Mouse (Mus musculus) forelimb bud, embryonic 11.5 days (tissue): Measurements from ENCODE around the gene Wnt4.

Experiments
- DNase-seq: peaks from one replicate; pipeline ENCODE4 v3.0.0-alpha.2; 2012; ENCODE audit warnings: low read depth, low spot score

Wnt4 gene

DNA sequence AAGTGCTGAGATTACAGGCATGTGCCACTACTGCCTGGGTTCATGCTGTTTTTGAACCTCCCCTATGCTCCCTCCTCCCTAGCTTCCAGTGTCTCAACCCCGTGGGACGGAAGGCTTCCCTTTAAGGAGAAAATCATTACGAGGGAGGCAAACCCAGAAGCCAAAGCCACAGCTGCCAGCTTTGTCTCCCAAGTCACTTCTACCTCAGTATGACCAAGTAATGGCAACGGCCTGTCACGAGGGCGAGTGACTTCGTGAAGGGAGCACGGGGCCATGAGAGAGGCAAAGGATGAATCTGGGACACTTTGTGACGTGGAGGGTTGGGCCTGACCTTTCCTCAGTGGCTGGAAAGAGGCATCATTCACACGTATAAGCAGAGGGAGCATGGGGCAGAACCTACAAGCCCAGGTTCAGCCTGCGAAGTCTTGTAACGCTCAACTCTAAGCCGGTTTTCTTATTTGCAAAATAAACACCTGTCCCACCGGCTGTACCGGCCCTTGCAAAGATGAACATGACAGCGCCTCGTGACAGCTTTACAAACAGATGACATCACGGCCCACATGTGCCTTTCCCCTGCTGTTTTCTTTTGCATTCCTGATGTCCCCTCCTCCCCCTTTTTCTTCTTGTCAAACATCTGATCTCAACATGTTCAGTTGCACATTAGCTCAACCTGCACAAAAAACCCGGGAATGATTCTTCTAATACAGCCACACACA, 29.9 kb downstream of the Wnt4 start:
- DNase-seq, result no peak

DNA sequence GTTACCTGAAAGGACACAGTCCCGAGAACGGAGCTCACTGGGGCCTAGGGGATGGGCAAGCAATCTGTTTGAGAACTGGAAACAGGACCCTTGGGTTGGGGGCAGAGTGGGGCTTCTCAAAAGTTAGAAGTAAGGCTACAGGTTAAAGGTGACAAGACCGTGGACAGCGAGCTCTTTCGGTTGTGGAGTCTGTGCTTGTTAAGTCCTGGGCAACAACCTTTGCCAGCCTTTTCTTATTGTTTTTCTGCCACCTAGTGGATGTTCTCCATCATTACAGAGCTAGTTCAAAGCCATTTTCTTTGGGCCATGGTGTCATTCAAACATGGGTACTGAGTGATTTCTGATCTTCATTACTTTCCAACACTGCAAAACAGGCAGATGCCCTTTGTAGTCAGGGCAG, 31.1 kb downstream of the Wnt4 start:
- DNase-seq, result peak; percentile 43

DNA sequence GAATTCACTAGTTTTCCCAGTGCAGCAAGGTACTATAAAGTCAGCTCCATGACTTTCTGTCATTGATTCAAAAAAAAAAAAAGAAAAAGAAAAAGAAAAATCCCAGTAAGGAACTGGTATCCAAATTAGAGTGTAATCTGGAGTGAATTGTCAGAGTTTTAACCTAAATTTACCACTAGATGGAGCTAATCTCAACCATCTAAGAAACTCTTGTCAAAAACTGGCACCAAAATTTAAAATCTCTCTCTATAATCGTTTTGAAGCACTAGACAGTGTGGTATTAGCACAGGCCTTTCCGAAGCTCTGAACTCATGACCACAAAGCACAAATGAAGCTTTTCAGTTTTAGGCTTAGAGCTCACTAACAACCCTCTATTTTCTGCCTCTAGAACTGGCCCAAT, 36.2 kb downstream of the Wnt4 start:
- no peak for DNase-seq

DNA sequence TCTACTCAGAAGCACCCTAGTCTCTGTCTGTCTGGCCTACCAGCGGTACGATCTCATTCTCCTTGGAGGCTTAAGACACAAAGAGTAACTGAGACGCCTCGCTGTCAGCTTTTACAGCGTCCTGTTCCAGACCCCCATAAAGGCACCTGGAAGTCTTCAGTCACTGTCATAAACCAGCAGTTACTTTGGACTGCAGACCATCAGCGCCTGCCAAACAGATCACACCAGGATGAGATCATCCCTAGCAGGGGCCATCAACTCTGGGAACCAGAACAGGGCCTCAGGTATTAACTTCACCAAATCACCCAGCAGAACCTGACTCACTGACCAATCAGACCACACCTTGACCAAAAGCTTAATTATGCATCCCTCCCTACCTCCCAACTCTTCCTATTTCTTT, 37.3 kb downstream of the Wnt4 start:
- DNase-seq, result no peak

DNA sequence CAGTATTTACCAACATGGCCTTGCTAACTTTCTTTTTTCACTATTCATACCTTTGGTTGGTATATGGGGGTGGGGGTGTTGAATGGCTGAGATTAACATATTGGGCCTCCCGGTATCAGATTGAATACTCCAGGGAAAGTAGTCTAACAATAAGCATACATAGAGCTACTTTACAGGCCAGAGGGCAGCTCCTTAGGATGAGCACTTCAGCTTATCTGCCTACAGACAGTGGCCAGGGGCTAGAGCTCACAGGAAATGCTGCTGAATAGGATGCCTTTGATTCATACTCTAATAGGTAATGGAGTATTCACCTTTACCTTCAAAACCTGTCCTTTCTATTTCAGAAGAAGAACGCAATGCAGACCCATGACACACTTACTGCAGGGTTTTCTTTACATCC, 37.8 kb downstream of the Wnt4 start:
- no peak for DNase-seq

DNA sequence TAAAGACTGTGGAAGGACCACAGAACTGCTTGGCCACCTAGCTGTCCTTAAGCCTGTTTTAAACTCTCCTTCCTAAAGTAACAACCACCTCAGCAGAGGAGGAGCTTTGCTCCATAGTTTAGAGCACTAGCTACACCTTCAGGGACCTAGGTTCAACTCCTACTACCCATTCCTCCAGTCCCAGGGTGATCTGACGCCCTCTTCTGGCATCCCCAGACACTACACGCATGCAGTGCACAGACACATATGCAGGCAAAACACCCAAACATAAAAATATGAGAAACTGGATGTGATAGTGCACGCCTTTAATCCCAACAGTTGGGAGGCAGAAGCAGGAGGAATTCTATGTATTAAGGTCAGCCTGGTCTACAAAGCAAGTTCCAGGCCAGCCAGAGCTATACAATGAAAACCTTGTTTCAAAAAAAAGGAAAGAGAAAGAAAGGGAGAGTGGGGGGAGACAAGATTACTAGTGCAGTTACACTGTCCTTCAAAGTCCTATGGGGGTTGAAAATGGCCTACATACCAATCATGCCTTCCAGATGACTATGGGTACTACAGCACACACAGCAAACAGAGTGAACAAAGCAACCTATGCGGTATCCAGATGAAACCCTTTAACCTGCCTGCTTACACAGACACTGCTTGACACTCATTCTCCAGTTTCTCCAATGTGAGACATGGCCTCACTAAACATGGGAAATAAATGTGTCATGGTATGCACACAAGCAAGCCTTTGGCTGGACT, 38.9 kb downstream of the Wnt4 start:
- no peak for DNase-seq

DNA sequence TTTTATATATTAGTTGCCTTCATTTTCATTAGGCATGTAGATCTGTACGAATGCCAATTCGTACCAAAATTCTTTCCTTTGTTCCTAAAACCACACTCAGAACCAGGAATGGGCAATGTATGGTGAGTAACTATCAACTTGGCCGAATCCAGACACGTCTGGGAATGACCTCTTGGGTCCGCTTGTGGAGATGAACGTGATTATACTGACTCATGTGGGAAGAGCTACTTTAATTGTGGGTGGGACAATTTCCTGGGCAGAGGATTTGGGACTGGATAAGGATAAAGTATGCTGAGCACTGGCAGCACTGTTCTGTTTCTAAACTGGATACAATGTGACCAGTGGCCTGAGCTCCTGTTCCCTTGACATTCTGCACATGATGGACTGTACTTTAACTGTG, 47.6 kb downstream of the Wnt4 start:
- no peak for DNase-seq

DNA sequence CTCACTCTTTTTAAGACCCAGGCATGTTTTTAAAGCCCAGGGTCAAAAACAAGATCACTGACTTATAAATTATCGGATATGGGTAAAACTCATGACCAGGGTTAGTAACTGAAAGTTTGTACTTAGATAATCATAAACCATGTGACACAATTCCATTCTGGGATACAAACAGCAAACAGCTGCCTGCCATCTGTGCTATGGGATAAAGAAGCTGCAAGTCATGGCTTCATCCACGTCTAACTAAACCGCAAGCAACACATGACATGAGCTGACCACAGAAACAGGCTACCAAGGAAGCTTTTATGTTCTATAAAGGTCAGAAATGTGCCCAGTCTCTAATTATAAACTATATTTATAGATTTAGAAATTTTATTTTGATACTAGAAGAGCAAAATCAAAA, 49.2 kb downstream of the Wnt4 start:
- DNase-seq, result no peak

DNA sequence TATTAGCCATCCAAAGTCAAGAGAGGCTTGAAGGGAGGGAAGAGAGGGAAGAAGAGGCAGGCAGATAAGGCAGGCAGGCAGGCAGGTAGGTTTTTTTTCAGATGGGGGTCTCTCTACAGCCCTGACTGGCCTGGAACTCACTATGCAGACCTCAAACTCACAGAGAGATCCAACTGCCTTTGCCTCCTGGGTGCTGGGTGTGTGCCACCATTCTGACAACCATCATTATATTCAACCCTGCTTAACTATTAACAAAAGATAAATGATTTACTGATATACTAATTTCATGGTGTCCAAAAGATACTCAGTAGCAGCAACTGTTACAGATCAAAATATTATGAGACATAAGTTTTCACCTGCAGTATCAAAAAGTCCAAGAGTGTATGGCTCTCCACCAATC, 54.8 kb downstream of the Wnt4 start:
- no peak for DNase-seq

DNA sequence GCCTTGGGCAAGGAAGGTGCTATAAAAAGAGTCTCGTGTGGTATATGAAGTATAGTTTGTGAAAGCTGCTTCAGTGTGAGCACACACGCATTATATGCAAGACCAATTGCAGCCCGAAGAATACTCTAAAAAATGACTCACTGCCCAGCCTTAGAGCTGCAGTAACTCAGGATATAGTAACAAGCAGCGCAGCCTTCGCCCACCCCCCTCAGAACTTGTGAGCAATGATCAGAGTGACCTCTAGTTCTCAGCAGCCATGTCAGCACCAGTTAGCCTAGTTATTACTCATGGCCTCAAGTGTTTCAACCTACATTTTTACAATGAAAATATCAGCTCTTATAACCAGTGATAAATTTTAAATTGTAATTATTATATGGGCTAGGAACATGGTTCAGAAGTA, 59.2 kb downstream of the Wnt4 start:
- no peak for DNase-seq

DNA sequence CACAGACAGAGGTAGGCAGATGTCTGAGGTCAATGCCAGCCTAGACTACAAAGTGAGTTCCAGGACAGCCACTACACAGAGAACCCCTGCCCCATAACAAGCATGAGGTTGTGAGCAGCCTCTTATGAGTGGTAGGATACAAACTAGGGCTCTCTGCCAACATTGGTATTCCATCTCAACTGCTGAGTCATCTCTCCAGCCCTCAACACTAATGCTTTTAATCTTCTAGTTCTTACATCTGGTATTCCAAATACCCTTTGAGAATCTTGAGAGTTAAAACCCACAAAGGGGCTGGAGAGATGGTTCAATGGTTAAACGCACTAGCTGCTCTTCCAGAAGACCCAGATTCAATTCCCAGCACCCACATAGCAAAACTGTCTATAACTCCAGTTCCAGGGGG, 62.1 kb downstream of the Wnt4 start:
- DNase-seq, result no peak

DNA sequence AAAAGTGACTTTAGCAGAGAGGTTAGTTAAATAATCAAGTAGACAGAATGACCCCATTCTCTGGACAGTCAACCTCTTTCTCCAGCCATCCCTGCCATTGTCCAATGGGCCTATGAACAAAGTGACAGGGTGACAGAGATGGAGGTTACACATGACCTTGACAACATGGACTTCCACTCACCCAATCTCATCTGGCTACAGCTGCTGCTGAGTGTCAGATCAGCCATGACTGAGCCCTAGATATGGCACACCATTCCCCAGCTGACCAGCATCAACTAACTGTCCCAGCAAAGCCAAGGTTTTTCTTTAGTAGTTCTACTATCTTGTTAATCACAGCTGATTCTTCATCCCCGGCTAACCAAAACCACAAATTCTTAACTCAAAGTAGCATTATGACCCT, 65.5 kb downstream of the Wnt4 start:
- DNase-seq, result no peak

DNA sequence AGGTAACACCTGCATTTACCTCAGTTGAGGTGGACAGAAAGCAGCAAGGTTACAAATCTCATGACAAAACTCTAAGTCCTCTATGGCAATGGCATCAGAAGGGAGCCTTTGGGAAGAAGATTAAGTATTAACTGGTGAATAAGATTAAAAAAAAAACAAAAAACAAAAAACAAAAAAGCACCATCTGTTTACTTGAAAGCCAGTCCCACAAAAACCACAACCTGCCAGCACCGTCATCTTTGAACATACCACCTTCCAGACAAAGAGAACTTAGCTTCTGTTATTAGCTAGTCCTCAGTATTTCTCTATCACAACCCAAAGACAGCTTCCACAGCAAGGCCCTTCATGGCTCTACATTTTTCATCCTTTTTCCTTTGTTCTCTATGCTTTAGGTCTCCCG, 67.8 kb downstream of the Wnt4 start:
- no peak for DNase-seq

DNA sequence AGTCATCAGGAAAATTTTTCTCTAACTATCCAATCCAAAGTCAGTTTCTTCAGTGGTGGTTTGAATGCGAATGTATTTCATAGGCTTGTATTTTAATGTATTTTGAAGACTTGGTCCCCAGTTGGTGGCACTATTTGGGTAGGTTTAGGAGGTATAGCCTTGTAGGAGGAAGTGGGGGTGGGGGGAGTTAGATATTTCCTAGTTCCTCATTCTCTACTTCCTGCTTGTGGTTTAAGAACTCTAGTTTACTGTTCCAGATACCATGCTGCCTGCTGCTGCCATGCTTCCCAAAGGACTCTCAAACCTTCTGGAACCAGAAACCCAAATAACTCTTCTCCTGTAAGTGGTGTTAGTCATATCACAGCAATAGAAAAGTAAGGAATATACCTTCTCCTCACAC, 68.5 kb downstream of the Wnt4 start:
- DNase-seq, result no peak
